Mouse (Mus musculus) neural tube, embryonic 10.5 days (tissue): ENCODE measurements around the gene Lman2.

Experiments used
- DNase-seq: peaks from one replicate; pipeline ENCODE4 v3.0.0-alpha.2; 2017; ENCODE audit warnings: low spot score; ENCODE audit errors: extremely low spot score

Gene Lman2

GRCm38 (mm10) chr13:55362453-55363060, at the start of gene Lman2:
TSS of gene Lman2 (minus strand) at chr13:55362783.
- DNase-seq: peak; percentile 96

DNA sequence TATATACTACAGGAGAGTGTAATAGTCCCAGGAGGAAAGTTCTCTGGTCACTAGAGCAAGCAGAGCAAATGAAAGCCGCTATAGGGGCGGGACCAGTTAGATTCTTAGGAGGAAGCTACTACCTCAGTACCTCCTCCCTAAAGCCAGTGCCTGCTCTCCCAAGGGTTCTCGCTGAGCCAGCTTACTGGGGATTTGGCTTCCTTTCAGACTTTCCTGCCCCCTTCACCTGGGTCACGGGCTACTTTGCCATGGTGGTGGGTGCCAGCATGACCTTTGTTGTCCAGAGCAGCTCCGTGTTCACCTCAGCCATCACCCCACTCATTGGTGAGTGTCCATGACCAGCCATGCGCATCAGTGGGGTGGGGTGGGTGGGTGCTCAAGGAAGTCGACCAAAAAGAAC, 49.2 kb upstream of the Lman2 start:
- no peak for DNase-seq

DNA sequence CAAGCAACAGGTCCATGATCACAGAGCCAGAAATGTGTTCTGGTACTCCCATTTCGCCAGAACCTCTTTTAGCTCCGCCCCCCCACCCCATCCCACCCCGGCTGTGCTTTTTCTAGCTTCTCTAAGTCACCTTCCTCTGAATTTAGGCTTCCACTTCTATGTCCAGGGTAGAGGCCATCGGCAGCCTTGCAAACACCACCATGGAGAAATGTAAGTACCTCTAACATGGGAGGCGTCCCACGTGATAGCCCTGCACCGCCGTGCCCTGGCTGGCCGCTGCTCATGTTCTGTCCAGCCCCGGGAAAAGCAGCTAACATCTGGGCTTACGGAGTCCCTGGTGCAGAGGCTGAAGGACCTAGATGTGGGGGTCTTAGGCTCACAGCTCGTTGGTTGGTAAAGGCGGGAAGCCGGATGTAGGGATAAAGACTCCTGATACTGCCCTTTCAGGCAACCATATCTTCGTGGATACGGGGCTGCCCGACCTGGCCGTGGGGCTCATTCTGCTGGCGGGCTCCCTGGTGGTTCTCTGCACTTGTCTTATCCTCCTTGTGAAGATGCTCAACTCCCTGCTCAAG, 46.0 kb upstream of the Lman2 start:
- no peak for DNase-seq

DNA sequence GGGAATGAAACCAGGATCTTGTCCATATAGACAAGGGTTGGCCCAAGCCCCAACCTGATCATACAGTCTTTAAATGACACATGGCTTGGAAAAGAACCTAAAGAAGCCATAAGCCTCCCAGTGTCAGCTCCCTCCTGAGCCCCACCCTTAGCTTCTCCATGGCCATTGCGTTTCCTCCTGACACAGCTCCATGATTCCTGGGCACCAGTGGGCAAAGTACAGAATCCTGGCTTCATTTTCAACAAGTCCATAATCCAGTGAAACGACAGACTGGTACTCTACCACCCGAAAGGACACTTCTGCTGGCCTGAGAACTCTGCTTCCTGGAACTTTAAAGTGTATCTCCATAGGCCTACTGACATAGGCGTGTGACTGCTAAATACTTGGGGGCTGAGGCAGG, 44.8 kb upstream of the Lman2 start:
- DNase-seq: no peak

DNA sequence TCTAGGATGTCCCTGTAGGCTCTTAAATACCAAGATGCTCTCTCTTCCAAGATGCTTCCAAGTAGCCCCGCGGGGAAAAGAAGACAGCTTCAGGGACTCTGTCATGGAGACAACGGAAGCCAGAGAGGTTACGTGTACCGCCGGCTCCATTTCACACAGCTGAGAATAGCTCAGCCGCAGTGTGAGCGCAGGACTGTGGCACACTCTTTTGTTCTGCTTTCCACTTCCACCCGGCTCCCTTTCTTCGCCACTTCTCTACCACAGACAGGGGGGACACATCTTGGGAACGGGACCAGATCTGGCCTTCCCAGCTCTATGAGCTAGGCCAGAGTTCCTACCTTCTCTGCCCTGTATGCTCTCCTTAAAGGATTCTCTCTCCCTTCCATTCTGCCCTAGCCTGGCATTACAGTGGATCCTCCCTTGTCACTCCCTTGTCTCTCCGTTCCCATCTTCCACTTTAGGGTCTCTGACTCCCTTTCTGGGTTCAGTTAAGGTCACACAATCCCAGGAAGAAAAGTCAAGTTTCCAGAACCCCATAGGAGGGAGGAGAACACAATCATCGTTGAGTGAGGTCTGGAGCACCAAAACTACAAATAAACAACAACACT, 43.3 kb upstream of the Lman2 start:
- no peak for DNase-seq

DNA sequence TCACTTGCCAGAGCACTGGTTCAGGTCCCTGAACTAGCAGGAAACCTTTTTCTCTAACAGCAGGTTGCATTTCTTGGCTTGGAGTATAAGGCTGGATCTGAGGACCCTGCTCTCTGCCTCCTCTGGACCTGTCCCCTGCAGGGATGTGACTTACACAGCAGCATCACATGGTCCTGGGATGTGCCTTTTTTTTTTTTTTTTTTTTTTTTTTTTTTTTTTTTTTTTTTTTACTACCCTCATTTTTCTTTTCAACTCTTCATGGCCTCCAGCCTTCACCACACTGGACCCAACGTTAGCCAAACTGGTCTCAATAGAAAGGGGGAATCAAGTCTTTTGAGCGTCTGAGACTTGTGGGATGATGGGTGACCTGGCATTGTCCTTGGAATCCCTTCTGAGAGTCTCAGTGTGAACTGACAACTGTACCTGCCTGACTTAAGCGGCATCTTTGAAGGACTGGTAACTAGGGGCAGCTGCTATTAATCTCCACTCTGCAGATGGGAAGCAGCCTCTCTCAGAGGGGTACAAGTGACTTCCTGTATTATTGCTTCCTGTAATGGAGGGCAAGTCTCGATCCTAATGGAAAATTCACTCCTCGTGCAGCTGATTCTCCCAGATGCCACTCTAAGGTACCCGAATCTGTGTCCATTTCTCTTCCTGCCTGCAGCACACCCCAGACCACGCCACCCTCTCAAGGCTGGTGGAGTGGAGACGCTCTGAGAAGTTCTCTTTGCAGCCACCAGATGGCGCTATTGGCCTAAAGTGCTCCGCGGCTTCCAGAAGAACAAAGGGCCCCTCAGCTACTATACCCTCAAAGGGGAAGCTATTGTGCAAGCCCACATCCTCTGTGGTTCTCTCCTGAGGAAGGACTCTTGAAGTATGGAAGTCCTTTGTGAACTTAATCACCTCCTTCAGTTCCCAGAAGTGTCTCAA, 42.5 kb upstream of the Lman2 start:
- peak; percentile 84 for DNase-seq

DNA sequence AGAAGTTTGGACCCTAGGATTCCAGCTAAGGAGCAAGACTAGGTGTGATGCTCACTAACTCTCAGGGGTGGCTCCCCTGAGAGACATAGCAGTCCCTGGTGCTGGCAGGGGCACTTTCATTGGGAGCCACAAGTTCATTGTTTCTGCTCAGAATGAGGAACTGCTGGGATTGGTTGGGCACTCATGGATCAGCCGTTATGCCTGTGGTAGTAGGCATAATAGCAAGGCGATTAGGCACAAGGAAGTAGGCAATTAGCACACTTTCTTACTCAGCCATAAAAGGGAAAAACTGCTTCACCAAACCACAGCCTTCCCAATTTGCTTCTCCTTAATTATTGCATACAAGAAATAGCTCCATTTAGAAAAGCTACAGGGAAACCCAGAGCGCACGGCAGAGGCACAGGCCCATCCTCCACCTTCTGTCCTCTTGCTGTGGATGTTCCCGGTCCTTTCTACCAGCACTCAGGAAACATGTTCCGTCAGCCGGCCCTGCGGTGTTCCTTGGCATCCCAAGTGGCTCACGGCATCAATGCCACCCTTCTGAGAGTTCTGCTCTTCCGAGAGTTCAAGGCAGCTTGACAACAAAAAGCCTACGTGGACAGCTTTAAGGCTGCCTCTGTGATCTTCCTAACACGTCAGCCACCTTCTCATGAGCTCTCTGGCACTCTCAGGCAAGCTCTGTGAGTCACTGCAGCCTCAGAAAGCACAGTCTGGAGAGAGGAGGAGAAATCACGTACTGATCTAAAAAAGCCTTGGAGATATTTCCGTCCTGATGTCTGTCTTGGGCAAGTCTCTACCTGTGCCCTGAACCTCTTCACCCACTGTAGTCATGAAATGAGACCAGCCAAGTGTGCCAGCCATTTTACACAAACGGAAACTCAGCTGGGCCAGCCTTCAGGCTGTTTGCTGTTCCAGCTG, 41.6 kb upstream of the Lman2 start:
- DNase-seq: no peak

- DNase-seq: no peak
Measured at GRCm38 (mm10) chr13:55403266-55403665, 40.7 kb upstream of the Lman2 start.

- DNase-seq: no peak
Measured at GRCm38 (mm10) chr13:55400039-55400346, 37.4 kb upstream of the Lman2 start.

DNA sequence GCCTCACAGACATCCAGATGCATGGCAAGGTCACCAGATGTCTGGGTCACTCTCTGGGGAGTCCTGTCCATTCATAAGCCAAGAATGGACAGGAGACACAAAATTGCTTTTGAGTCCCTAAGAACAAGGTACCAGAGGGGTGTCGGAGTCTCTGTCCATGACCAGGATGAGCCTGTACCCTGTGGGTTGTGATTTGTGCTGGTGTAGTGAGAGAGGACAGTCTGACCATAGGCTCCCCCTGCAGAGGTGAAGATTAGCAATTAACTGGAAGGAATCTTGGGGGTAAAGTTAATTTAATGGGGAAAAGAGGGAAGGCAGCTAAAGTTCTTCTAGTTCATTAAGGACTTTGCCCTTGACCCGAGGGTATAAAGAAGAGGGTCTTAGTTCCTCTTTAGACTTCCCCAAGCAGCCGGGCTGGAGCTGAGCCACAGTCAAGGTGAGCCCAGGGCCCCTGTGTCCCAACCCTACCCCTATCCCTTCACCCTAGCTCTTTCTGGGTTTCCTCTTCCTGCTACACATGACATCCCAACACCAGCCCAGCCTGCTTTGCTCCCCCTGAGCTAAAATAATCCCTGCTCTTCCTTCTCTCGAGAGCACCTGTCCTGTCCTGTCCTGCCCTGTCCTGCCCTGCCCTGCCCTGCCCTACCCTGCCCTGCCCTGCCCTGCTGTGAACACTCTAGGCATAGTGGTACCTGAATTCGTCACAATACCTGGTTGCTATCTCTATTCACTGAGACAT, 36.9 kb upstream of the Lman2 start:
- DNase-seq: no peak

- DNase-seq: no peak
Measured at GRCm38 (mm10) chr13:55398088-55398487, 35.5 kb upstream of the Lman2 start, which contains the start of gene Slc34a1. TSS of gene Slc34a1 (plus strand) at chr13:55398187.

DNA sequence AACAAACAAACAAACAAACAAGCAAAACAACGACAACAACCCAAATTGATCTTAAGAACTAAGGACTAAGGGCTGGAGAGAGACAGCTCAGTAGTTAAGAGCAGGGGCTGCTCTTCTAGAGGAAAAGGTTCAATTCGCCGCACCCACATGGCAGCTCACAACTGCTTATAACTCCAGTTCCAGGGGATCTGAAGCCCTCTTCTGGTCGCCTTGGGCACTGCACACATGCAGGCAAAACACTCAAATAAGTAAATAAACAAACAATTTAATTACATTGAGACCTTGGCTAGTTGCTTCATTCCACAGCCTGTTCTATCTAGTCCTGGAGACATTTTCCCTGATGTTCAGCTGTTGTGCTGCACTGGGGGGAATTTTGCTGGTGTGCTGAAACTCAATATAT, 30.4 kb upstream of the Lman2 start:
- no peak for DNase-seq

DNA sequence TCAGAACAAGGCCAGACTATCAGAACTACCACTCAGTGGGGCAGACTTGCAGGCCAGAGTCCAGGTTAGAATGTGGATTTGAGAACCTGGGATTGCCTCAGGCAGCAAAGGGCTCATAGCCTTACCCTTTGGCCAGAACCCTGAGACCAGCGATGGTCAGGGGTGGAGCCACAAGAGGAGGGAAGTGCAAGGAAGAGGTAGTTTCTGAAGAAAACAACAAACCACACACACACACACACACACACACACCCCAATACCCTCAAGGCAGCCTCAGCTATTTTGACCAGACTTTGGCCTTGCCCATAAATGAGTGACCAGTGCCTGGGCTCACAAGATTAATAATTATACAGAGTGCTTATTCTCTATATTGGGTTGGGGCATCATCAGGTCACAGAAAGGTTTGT, 29.0 kb upstream of the Lman2 start:
- no peak for DNase-seq

DNA sequence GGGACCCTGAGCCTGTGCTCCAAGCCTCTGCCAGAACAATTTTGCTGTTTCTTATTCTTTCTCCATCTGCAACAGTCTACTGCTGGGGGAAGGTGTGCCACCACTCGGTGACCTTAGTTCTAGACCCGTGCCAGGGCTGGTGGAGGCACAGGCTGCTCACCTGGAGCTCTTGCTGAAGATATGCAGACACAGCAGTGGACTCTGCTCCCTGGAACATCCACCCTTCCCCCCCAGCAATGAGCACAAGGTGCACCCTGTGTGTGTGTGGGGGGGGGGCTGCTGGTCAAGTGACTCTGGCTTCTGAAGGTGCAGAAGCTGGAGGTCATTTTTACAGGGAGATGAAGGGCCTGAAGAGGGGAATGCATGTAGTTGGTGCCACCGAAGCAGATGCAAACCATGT, 28.1 kb upstream of the Lman2 start:
- DNase-seq: no peak

GRCm38 (mm10) chr13:55381790-55382189, 19.2 kb upstream of the Lman2 start:
- no peak for DNase-seq

- DNase-seq: no peak
Measured at GRCm38 (mm10) chr13:55378907-55379580, 16.5 kb upstream of the Lman2 start.

DNA sequence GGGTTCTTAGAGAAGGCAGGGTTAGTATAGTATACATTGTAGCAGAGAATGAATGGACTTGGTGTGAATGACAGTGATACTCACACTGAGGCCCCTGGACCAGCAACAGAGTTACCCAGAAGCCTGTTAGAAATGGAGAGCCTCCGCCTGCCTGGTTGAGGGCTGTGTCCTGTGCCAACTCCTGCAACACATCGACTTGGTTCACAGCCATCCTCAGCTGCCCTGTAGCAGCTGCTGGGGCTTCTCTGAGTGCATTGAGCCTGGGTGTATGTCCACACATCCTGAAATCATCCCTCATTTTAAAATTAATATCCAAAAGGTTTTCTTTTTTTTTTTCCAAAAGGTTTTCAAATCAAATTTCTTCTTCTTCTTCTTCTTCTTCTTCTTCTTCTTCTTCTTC, 13.3 kb upstream of the Lman2 start:
- no peak for DNase-seq

DNA sequence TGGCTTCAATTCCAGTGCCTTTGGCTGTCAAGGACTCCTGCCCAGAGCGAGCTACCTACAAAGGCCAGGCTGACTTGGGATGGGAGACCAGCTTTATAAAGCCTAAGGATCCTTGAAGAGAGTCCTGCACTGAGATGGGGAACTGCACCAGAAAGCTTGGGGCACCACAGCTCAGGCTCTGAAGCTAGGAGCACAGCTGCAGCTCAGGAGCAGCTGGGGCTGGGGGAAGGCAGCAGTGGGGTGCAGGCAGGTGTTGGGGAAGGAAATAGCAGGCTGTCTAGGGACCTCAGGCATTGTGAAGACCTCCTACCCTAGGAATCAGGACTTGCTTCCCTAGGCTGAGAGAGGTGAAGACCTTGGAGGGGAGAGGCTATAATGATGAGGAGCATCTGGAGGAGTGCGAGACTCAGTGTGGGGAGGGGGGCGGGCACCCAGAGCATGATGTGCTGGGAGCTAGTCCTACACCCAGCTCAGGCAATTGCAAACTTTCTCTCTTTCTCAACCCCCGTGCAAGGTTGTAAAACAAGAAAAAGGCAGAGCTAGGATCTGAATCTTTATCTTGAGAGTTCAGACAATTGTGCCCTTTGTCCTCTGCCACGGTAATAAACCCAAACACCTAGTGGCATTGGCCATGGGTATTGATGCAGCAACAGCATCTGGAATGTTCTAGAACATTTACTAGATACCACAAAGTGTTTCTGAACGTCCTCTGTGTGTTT, 11.8 kb upstream of the Lman2 start:
- DNase-seq: no peak

DNA sequence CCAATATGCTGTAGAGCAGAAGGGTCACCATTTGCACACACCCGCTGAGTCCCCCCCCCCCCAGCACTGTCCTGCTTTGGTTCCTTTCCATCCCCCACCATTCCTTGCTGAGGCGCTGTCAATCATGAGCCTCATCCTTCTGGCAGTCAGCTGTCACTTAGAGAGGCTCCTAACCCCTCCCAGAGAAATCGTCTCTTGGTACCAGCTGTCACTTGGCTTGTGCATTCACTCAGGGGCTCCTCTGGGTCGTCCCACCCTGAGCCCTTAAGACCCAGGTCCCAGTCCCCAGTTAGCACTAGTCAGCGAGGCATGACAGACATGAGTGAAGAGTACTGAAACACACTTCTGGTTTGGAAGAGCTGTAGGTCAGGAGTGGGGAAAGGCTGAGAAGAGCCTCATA, 9.2 kb upstream of the Lman2 start:
- no peak for DNase-seq
